Mouse (Mus musculus) lung, adult 18-20 months (tissue): ENCODE results near the gene Gabbr2.

Experiments
- DNase-seq, 2 experiments: peaks; one replicate each; pipeline ENCODE4 v3.0.0; 2022; ENCODE audit warnings: mixed read lengths in 2 of 2

The Gabbr2 gene

GRCm38 (mm10) chr4:46752306-46752705 lies 239.4 kb downstream of the Gabbr2 start:
- DNase-seq: no peak

DNA sequence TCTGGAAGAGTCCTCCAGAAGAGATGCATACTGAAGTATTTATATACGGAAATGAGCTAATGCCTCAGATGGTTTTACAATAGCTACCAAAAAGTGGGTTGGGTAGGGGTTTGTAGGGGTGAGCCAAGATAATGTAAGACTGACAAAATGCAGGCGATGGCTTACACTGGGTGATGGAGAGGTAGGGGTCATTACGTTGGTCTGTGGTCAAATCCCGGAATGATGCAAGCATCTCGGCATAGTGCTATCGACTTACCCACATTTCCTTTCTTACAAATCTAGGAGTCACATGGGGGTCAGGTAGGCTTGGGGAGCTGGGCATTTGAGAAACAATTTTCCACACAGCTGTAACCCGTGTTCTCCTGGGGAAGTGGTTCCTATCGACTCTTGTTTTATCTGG lies 242.7 kb downstream of the Gabbr2 start:
- DNase-seq: no peak

DNA sequence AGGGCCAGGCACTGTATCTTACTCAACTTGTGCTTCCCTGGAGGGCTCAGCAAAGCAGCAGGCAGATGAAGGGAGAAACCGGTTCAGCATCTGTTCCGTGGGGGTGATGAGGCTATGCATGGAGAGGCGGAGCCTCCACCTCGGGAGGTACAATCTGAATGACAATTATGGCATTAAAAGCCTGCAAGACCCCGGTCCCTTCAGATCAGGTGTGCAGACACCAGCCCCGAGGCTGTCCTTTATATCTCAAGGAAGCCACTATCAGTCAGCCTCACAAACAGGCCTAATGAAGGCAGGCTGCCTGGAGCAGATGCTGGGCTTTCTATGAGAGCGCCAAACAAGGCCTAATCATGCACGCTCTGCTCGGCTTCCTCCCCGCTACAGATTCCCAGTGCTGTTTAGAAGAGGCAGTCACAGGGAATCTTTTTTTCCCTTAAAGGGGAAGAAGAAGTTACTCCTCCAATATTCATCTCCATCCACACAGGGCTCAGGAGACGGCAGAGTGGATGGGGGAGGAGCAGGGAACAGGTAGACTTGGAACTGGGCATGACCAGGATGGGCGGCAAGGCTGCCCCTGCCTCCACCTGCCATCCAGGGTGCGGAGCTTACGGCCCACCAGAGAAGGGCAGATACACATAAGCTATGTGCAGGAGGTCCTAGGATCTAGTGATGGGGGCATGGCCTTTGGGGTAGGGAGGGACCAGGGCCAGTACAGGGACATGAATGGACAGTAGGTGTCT lies 244.5 kb downstream of the Gabbr2 start:
- DNase-seq: no peak

DNA sequence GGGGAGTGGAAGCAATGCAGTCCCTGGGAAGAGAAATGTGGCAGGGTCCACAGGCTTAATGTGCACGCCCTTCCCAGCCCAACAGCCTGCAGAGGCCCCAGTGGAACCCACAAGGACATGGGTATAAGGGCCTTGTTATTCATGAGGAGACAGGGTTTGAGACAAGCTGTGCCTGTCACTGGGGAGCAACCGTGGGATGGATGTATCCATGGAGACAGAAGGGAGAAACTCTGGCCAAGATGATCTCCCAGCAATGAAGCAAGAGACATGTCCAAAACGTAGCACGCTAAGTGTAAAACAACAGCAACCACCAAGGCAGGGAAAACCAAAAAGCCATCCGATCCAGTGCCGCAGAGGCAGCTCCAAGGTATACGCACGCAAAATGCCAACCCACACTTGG lies 246.1 kb downstream of the Gabbr2 start:
- no peak for DNase-seq

- DNase-seq: no peak
Measured at GRCm38 (mm10) chr4:46744583-46745155, 247.0 kb downstream of the Gabbr2 start.

DNA sequence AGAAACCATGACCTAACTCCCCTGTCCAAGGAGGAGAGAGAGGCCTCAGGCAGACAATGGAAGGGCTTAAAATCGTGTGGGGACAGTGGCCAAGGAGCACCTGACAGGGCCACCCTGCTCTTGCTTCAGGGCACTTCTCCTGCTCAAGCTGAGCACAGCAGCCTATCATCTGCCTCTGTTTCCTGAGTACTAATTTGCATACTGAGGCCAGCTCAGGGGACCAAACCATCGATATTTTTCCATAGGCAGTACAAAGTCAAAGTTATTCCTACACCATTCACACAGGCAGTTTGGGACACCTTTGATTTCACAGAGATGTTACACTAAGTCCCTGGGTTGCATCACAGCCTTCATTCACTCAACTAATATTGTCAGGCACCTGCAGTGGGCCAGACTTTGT lies 249.1 kb downstream of the Gabbr2 start:
- no peak for DNase-seq

- DNase-seq: no peak
Measured at GRCm38 (mm10) chr4:46736910-46737511, 254.7 kb downstream of the Gabbr2 start.

DNA sequence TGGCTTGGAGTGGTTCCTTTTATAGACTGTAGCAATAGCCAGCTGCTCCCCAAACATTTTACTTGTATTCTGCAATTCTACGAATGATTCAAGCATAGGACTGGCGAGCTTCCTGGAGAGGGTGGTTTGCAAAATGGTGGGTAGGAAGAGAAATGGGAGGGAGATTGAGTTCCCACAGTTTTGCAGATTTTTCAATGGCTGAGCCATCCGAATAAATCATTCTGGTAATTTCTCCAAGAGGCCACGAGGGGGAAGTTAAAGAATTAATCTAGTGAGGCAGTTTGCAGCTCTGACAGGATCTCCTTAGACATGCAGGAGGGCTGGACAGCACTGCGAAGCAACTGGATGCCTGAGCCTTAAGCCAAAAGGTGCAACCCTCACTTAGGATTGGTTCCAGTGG lies 256.8 kb downstream of the Gabbr2 start:
- DNase-seq: no peak

- DNase-seq: no peak
Measured at GRCm38 (mm10) chr4:46731590-46731989, 260.1 kb downstream of the Gabbr2 start.

- no peak for DNase-seq
Measured at GRCm38 (mm10) chr4:46729306-46730042, 262.2 kb downstream of the Gabbr2 start.

DNA sequence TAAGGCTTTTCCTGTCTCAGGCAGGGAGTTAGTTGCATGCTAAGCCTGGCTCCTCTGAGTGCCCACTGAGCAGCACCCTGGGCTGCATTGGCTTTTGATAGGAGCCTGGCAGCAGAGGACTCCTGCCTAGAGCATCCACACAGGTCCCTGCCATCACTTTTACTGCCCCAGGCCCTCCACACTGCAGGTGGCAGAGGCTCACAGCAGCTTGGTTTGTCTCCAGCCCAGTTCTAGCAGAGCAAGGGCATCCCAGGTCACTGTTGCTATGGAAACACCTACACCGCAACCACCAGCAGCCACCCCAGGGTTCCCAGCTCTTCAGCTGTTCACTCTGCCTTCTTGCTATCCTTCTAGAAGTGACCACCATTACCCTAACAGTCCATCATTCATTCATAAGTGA lies 263.4 kb downstream of the Gabbr2 start:
- DNase-seq: no peak

GRCm38 (mm10) chr4:46727153-46727552 lies 264.5 kb downstream of the Gabbr2 start:
- no peak for DNase-seq

DNA sequence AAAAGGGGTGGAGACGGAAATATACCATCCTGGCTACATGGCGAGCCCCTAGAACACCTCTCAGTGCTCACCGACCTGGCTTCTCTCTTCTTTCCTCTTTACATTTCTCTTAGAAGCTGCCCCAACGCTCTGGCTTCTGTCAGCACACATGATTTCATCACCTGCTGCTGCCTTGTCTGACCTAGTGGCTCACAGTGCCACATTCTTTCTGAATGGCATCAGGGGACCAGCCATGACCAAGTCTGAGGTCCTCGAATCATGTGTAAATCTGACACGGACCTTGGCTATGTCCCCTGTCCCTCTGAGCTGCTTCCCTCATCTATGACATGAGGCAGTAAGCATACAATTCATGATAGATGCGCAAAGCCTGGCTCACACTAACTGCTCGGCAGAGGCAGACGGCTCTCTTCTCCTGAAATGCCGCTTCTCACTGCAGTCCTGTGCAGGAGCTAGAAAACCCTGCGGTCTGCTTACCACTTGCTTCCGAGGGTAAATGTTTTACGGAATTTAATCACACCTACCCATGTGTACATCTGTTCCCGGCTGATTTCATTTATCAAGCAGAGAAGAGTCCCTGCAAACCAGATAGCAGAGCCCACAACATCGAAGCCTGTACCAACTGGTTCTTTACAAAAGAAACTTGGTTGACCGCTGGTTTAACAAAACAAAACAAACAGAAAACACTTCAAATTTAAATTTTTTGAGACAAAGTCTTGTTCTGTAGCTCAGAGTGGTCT lies 270.7 kb downstream of the Gabbr2 start:
- DNase-seq: no peak

DNA sequence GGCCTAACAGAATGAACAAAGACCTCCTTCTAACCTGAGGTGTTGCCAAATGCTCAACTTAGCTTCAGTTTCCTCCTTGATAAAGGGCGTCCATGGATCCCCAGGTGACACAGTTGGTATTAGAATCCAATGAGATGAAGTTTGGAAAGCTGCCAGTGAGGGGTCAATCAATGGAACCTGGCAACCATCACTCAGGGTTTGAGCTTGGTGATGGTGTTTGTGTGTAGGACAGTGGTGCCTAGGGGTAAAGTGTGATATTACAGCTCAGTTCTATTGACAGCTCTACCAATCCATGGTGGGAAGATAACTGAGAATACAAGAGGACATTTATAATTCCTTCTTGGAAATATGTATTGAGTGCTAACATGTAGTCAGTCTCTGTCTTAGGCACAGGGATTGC lies 271.6 kb downstream of the Gabbr2 start:
- DNase-seq: no peak

DNA sequence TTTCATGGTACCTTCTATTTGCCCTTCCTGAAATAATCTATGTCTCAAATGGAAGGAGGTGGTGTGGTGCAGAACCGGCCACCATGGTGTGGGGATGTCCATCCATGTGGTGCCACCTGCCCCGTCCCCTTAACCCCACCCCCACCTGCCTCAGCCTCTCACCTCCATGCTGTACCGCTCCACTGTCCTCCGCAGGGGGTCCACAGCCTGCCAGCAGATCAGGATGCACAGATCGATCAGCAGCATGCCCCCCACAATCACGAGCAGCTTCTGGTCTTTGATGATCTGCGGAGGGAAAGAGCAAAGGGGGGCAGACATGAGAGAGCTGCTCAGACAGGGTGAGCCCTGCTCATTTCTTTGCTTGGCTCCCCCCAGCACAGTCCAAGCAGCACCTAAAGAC lies 273.0 kb downstream of the Gabbr2 start:
- no peak for DNase-seq

DNA sequence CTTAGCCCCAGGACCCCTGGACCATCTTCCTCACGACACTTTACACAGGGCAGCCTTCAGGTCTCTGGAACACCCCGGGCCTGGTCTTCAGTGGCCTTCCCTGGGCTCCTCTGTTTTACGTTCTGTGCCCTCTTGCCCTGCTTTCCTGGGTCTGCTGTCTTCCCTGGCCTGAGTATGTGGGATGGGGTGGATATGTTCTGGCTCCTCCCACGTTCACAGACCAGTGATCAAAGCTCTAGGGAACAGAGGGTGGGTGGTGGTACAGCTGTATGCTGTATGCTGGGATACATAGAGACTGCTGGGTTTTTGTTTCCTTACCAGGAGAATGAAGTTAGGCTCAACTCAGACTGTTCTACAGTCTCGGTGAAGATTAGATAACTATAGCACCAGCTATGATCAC lies 274.5 kb downstream of the Gabbr2 start:
- DNase-seq: no peak

DNA sequence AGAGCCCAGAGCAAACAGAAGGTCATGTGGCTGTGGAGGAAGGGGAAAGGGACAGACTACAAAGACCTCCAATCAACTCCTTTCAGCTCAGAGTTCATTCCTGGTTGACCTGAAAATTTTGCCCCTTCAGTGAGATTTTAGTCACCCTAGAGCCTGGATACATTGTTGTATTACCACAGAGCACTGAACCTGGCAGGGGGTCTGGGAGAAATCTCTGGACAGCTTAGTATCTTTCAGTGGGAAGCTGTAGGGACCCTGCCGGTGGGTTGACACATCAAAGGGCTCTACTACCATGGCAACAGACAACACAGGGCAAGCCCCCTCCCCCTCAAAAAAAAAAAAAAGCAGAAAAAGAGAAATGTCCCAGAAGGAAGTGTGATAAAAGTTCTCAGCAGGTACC lies 275.3 kb downstream of the Gabbr2 start:
- DNase-seq: no peak

GRCm38 (mm10) chr4:46710523-46710922 lies 281.1 kb downstream of the Gabbr2 start:
- no peak for DNase-seq

- DNase-seq: no peak
Measured at GRCm38 (mm10) chr4:46710018-46710417, 281.7 kb downstream of the Gabbr2 start.

GRCm38 (mm10) chr4:46709492-46709891 lies 282.2 kb downstream of the Gabbr2 start:
- no peak for DNase-seq

- DNase-seq: no peak
Measured at GRCm38 (mm10) chr4:46705739-46706138, 285.9 kb downstream of the Gabbr2 start.

DNA sequence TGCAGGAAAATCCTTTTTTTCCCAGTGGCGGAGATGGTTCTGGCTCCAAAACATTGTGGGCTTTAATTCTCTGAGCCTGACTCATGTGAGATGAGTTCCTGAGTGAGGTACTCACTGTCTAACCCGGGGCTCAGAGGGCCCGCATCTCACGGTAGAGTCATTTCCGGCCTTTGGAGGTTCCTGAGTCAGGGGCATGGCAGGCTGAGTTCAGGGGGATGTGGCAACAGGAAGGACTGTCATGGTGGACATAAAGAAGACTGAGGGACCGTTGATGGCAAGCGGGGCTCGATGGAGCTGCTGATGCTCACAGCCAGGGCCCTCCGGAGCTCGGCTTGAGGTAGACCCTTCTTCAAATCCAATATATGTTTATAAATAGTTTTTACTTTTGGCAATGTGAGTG lies 288.5 kb downstream of the Gabbr2 start:
- no peak for DNase-seq

GRCm38 (mm10) chr4:46700223-46700651 lies 291.4 kb downstream of the Gabbr2 start:
- no peak for DNase-seq
